Mouse (Mus musculus): ENCODE results near the gene Clmn. TPM values are rescaled to one million over a fixed set of nuclear protein-coding genes. Genes with fewer than 3 reads are reported as not detected.
A peak's percentile ranks its signal among the peaks of the same experiment; 100 is the strongest.

Clmn gene
- polyA plus RNA-seq, 1 experiment from 2014 or later, result 8.8 TPM

DNA sequence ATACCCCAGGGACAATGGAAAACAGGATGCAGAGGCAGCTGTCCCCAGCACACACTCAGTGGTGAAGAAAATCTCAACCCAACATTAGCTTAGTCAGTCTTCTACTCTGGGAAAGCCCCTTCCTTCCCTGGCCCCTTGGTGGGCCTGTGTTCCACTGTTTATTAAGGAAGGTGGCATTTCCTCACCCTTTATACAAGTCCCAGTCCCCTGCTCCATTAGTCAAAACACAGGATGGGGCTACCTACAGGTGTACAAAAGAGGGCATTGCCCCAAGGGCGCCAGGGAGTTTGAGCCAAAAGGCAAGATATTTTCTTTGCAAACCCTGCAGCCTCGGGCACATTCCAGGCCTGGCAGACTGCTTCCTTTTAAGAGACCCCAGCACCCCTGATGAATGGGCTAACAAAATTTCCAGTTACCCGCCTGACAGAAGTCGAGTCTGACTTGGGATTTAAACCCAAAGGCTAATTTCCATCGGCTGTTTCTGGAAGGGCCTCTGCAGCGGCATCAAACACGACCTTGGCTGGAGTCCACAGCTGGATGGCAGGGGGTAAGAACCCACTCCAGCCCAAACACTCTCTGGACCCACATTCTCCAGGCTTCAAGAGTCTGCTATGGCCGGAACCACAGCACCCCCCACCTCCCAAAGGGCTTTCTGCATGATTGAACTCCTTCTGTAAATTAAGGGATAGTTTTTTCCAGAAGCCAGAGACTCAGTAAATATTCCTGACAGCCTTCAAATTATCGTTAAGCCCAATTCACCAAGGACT lies 63.2 kb downstream of the Clmn start:
- Histone ChIP-seq H3K9ac (ENCODE audit: low read depth, low read length) (no peak overlapping the region), H3K4me3 (ENCODE audit: low read depth, low read length) (no peak overlapping the region), H3K4me2 (replicated peaks; ENCODE audit: low read depth) (no peak overlapping the region), H3K9me3 (ENCODE audit: control insufficient read depth) (no peaks in the 10 kb centered on the region), H3K27ac (ENCODE audit: low read depth, low read length) (no peak overlapping the region), H3K27me3 (replicated peaks; ENCODE audit: control insufficient read depth, insufficient read depth, low read length) (no peaks in the 10 kb centered on the region), H3K36me3 (ENCODE audit: control insufficient read depth, insufficient read depth) (peaks cover 34% of the 10 kb centered on the region; the same call in 1 of the 2 replicates), H3K4me1 (replicated peaks; ENCODE audit: control insufficient read depth, insufficient read depth, low read length) (no peaks in the 10 kb centered on the region)
- ATAC-seq, result no peak
- no peak for TF ChIP-seq CTCF (IDR thresholded peaks at IDR 0.05; ENCODE audit: low read depth)
- WGBS, result 66% methylated on average over 9 of the region's 9 CpGs

DNA sequence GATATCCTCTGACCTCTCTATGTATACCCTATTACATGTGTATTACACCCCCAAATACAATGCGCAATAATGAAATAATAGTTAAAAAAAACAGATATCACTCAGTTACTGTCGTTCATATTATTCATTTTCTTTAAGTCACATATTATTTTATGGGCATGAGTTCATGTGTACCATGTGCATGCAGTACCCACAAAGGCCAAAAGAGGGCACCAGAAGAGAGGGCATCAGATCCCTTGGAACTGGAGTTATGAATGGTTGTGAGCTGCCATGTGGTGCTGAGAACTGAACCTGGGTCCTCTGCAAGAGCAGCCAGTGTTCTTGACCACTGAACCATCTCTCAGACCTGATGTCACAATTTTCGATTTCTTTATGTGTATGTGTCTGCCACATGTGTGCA lies 65.5 kb downstream of the Clmn start:
- no peak for ATAC-seq
- peak; percentile 51 for TF ChIP-seq CTCF (IDR thresholded peaks at IDR 0.05; ENCODE audit: low read depth)
- Histone ChIP-seq H3K4me1 (replicated peaks; ENCODE audit: control insufficient read depth, insufficient read depth, low read length) (no peaks in the 10 kb centered on the region), H3K27me3 (replicated peaks; ENCODE audit: control insufficient read depth, insufficient read depth, low read length) (no peaks in the 10 kb centered on the region), H3K9me3 (ENCODE audit: control insufficient read depth) (no peaks in the 10 kb centered on the region), H3K27ac (ENCODE audit: low read depth, low read length) (no peak overlapping the region), H3K4me3 (ENCODE audit: low read depth, low read length) (no peak overlapping the region), H3K36me3 (ENCODE audit: control insufficient read depth, insufficient read depth) (peaks cover 45% of the 10 kb centered on the region; the same call in 1 of the 2 replicates), H3K4me2 (replicated peaks; ENCODE audit: low read depth) (no peak overlapping the region), H3K9ac (ENCODE audit: low read depth, low read length) (no peak overlapping the region)
- 95% methylated on average over 3 of the region's 3 CpGs for WGBS

DNA sequence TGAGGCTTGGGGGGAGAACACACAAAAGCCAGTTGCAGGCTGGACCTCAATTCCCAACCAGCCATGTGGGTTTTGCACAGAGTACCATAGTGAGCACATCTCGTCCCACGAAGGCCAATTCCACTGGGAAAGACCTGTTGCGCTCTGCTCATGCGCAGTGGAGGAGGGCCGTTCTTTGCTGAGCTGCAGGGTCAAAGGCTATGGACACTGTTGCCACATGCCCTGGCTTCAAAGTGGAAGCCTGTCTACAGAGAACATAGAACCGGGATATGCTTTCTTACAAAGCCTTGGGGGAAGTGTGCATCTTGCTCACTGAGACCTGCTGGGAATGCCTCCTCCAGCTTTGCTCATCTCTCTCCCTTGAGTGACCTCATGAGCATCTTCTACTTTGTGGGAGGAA lies 67.0 kb downstream of the Clmn start:
- Histone ChIP-seq H3K36me3 (ENCODE audit: control insufficient read depth, insufficient read depth) (peaks cover 44% of the 10 kb centered on the region; the same call in 1 of the 2 replicates), H3K27ac (ENCODE audit: low read depth, low read length) (no peak overlapping the region), H3K9ac (ENCODE audit: low read depth, low read length) (no peak overlapping the region), H3K9me3 (ENCODE audit: control insufficient read depth) (no peaks in the 10 kb centered on the region), H3K4me2 (replicated peaks; ENCODE audit: low read depth) (no peak overlapping the region), H3K27me3 (replicated peaks; ENCODE audit: control insufficient read depth, insufficient read depth, low read length) (no peaks in the 10 kb centered on the region), H3K4me1 (replicated peaks; ENCODE audit: control insufficient read depth, insufficient read depth, low read length) (no peaks in the 10 kb centered on the region), H3K4me3 (ENCODE audit: low read depth, low read length) (no peak overlapping the region)
- WGBS, result 96% methylated on average over 6 of the region's 6 CpGs
- no peak for ATAC-seq
- no peak for TF ChIP-seq CTCF (IDR thresholded peaks at IDR 0.05; ENCODE audit: low read depth)

DNA sequence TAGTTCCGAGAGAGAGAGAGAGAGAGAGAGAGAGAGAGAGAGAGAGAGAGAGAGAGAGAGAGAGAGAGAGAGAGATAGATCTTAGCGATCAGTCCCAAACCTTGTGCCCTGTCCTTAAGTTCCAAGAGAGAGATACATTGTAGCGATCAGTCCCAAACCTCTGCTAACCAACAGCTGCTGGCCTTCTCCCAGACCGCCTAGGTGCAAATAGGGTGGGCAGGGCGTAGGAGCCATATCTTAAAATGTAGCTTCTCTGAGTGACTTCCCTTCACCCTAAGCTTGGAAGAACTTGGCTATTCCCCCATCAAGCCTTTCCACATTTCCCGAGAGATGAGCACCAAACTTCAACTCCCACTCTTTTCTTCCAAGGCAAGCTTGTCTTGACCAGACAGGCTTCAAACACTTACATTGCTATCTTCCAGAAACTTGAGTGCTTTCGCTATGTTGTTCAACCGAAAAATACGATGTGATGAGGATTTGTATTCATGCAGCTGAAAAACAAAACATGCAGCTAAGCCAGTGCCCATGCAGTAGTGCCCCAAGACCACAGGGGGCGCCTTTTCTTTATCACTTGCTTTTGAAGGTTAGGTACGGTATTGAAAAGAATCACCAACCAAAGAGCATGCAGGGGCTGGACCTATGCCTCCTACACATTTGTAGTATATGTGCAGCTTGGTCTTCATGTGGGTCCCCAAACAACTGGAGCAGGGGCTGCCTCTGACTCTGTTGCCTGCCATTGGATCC lies 68.1 kb downstream of the Clmn start:
- Histone ChIP-seq H3K27me3 (replicated peaks; ENCODE audit: control insufficient read depth, insufficient read depth, low read length) (no peaks in the 10 kb centered on the region), H3K9me3 (ENCODE audit: control insufficient read depth) (no peaks in the 10 kb centered on the region), H3K4me2 (replicated peaks; ENCODE audit: low read depth) (no peak overlapping the region), H3K36me3 (ENCODE audit: control insufficient read depth, insufficient read depth) (peaks cover 42% of the 10 kb centered on the region; the same call in 1 of the 2 replicates), H3K27ac (ENCODE audit: low read depth, low read length) (no peak overlapping the region), H3K9ac (ENCODE audit: low read depth, low read length) (no peak overlapping the region), H3K4me3 (ENCODE audit: low read depth, low read length) (no peak overlapping the region), H3K4me1 (replicated peaks; ENCODE audit: control insufficient read depth, insufficient read depth, low read length) (no peaks in the 10 kb centered on the region)
- peak; percentile 54 for TF ChIP-seq CTCF (IDR thresholded peaks at IDR 0.05; ENCODE audit: low read depth)
- 88% methylated on average over 11 of the region's 11 CpGs for WGBS
- no peak for ATAC-seq

DNA sequence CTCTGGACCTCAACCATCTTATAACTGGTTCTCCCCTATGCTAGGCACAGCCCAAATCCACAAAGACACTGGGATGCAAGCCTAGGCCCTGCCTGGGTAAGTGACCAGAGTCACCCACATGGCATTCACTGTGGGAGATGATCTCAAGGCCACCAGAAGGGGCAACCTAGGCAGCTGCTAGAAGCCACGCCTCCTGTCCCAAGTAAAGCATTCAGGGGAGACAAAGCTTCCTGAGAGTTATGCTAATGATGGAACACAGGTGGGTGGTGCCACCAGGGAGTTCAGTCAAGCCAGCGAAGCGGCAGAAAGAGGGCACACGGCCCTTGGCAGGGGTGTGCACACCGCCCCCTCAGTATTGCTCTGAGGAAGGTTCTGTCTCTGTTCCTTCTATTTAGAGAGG lies 69.9 kb downstream of the Clmn start:
- no peak overlapping the region for H3K9ac ChIP-seq (ENCODE audit: low read depth, low read length)
- TF ChIP-seq CTCF (IDR thresholded peaks at IDR 0.05; ENCODE audit: low read depth), result no peak
- no peak overlapping the region for H3K4me2 ChIP-seq (replicated peaks; ENCODE audit: low read depth)
- peaks cover 41% of the 10 kb centered on the region; the same call in 1 of the 2 replicates for H3K36me3 ChIP-seq (ENCODE audit: control insufficient read depth, insufficient read depth)
- no peak overlapping the region for H3K4me3 ChIP-seq (ENCODE audit: low read depth, low read length)
- 88% methylated on average over 5 of the region's 5 CpGs for WGBS
- H3K27ac ChIP-seq (ENCODE audit: low read depth, low read length), result no peak overlapping the region
- no peaks in the 10 kb centered on the region for H3K4me1 ChIP-seq (replicated peaks; ENCODE audit: control insufficient read depth, insufficient read depth, low read length)
- no peaks in the 10 kb centered on the region for H3K9me3 ChIP-seq (ENCODE audit: control insufficient read depth)
- no peaks in the 10 kb centered on the region for H3K27me3 ChIP-seq (replicated peaks; ENCODE audit: control insufficient read depth, insufficient read depth, low read length)
- no peak for ATAC-seq

DNA sequence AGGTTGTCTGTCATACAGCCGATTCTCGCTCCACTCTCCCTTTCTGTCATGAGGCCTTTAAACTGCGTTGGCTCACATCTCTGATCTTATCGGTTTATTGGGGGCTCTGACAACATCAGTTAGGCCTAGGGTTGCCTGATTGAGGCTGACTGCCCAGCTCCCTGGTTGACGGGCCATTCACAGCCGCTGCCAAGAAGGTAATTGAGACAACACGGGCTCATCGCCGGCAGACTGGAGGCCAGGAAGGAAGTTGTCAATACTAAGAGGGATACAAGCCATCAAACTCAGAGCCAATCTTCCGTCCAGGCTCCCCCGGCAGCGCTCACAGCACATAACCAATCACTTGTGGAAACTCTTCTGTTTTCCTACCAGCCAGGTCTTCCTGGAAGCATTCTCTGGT lies 71.4 kb downstream of the Clmn start:
- Histone ChIP-seq H3K9ac (ENCODE audit: low read depth, low read length) (no peak overlapping the region), H3K4me3 (ENCODE audit: low read depth, low read length) (no peak overlapping the region), H3K36me3 (ENCODE audit: control insufficient read depth, insufficient read depth) (peaks cover 32% of the 10 kb centered on the region; the same call in 1 of the 2 replicates), H3K27me3 (replicated peaks; ENCODE audit: control insufficient read depth, insufficient read depth, low read length) (no peaks in the 10 kb centered on the region), H3K4me2 (replicated peaks; ENCODE audit: low read depth) (no peak overlapping the region), H3K9me3 (ENCODE audit: control insufficient read depth) (no peaks in the 10 kb centered on the region), H3K4me1 (replicated peaks; ENCODE audit: control insufficient read depth, insufficient read depth, low read length) (no peaks in the 10 kb centered on the region), H3K27ac (ENCODE audit: low read depth, low read length) (no peak overlapping the region)
- ATAC-seq, result no peak
- no peak for TF ChIP-seq CTCF (IDR thresholded peaks at IDR 0.05; ENCODE audit: low read depth)
- 58% methylated on average over 12 of the region's 12 CpGs for WGBS

All from intestine, postnatal 0 days (tissue).